Mouse (Mus musculus) midbrain, embryonic 12.5 days (tissue): ENCODE measurements at regions not wholly inside any gene's neighbourhood (a gene's known extent, or its start where the extent isn't known, plus 50 kb on each side); places are given as distances from the start of the nearest gene placed in this dataset.

Source experiments
- ATAC-seq: fragments of 200-750 bp; cut with Nextera tagmentation; 2 replicates; pipeline ENCODE4 v1.8.0; 2017; ENCODE audit warnings: low read depth, moderate TSS enrichment, moderate library complexity; ENCODE audit not compliant: low FRiP score
- H3K27ac ChIP-seq: fragments of 300-500 bp; sonication (generic); replicated peaks from 2 replicates; pipeline ENCODE4 v1.5.1; 2016; ENCODE audit warnings: mild to moderate bottlenecking
- H3K27me3 ChIP-seq: fragments of 300-500 bp; sonication (generic); 2 replicates; pipeline ENCODE4 v1.6.1; 2016; ENCODE audit warnings: mild to moderate bottlenecking
- H3K36me3 ChIP-seq: fragments of 300-500 bp; sonication (generic); 2 replicates; pipeline ENCODE4 v1.6.1; 2016
- H3K4me1 ChIP-seq: fragments of 300-500 bp; sonication (generic); 2 replicates; pipeline ENCODE4 v1.6.1; 2016
- H3K4me2 ChIP-seq: fragments of 300-500 bp; sonication (generic); replicated peaks from 2 replicates; pipeline ENCODE4 v1.6.1; 2016; ENCODE audit warnings: mild to moderate bottlenecking, moderate library complexity
- H3K4me3 ChIP-seq: fragments of 300-500 bp; sonication (generic); 2 replicates; pipeline ENCODE4 v1.5.1; 2016; ENCODE audit warnings: mild to moderate bottlenecking
- H3K9ac ChIP-seq: fragments of 300-500 bp; sonication (generic); replicated peaks from 2 replicates; pipeline ENCODE4 v1.6.1; 2016; ENCODE audit warnings: mild to moderate bottlenecking, moderate library complexity
- H3K9me3 ChIP-seq: fragments of 300-500 bp; sonication (generic); 2 replicates; pipeline ENCODE4 v1.6.1; 2016; ENCODE audit warnings: mild to moderate bottlenecking
- WGBS: fragments of 180-500 bp; shearing (Covaris S2); methylation state at CpG from one replicate; pipeline ENCODE4 v1.1.7; 2016; 5-methylcytosine and 5-hydroxymethylcytosine counted together

- H3K4me3 ChIP-seq, result no peak overlapping the region
- H3K4me1 ChIP-seq, result no peaks in the 10 kb centered on the region
- H3K27me3 ChIP-seq, result no peaks in the 10 kb centered on the region
- H3K9ac ChIP-seq, result no peak overlapping the region
- no peaks in the 10 kb centered on the region for H3K36me3 ChIP-seq
- no peak overlapping the region for H3K27ac ChIP-seq
- no peak overlapping the region for H3K4me2 ChIP-seq
- no peak for ATAC-seq
- H3K9me3 ChIP-seq, result no peaks in the 10 kb centered on the region
- 81% methylated on average over 3 of the region's 3 CpGs for WGBS
Observed at GRCm38 (mm10) chr3:82620418-82621003, 72.6 kb upstream of the Npy2r start.

DNA sequence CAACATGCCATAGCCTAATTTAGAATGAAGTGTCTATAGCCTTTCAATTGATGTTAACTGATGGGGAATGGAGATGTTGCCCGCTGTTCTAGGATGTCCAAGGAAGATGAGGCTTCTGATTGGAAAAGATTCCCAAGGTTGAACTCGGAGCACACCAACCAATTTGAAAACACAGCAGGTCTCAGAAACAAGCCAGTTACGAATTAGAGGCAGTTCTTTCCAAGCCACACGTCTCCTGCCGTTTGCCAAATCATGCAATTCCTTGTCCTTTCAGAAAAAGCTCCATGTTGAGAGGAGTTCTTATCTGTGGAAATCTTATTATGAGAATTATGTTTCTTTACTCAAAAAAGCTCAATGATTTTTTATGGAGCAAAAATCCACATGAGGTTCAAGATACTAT is 71.5 kb upstream of the Npy2r start:
- no peak overlapping the region for H3K9ac ChIP-seq
- H3K36me3 ChIP-seq, result no peaks in the 10 kb centered on the region
- no peak overlapping the region for H3K27ac ChIP-seq
- H3K27me3 ChIP-seq, result no peaks in the 10 kb centered on the region
- no peak overlapping the region for H3K4me2 ChIP-seq
- WGBS, result 73% methylated on average over 5 of the region's 5 CpGs
- H3K9me3 ChIP-seq, result no peaks in the 10 kb centered on the region
- no peak overlapping the region for H3K4me3 ChIP-seq
- H3K4me1 ChIP-seq, result no peaks in the 10 kb centered on the region
- ATAC-seq, result no peak

GRCm38 (mm10) chr3:82601880-82602279 is 54.0 kb upstream of the Npy2r start:
- Histone ChIP-seq H3K4me1 (no peaks in the 10 kb centered on the region), H3K27ac (no peak overlapping the region), H3K9me3 (no peaks in the 10 kb centered on the region), H3K4me3 (no peak overlapping the region), H3K4me2 (no peak overlapping the region), H3K9ac (no peak overlapping the region), H3K27me3 (no peaks in the 10 kb centered on the region), H3K36me3 (no peaks in the 10 kb centered on the region)
- 92% methylated on average over 4 of the region's 4 CpGs for WGBS
- ATAC-seq, result no peak

- ATAC-seq, result no peak
- Histone ChIP-seq H3K4me1 (no peaks in the 10 kb centered on the region), H3K9ac (no peak overlapping the region), H3K4me2 (no peak overlapping the region), H3K4me3 (no peak overlapping the region), H3K27ac (no peak overlapping the region), H3K36me3 (no peaks in the 10 kb centered on the region), H3K27me3 (no peaks in the 10 kb centered on the region), H3K9me3 (no peaks in the 10 kb centered on the region)
- 82% methylated on average over 1 of the region's 1 CpGs for WGBS
Observed at GRCm38 (mm10) chr3:82598656-82599055, 50.8 kb upstream of the Npy2r start.
